Mouse (Mus musculus) liver, adult 2 months (tissue): ENCODE measurements around the gene Cdca8.

Experiments
- CTCF ChIP-seq: fragments of 200-500 bp; IDR thresholded peaks from 2 replicates; pipeline ENCODE4 v1.5.1; 2011; ENCODE audit warnings: low read depth, low read length, control low read depth
- POLR2A ChIP-seq: fragments of 200-500 bp; IDR thresholded peaks from 2 replicates; pipeline ENCODE4 v1.6.1; 2011; ENCODE audit warnings: low read length, control low read depth; ENCODE audit not compliant: insufficient read depth; ENCODE audit errors: extremely low read depth

- TF ChIP-seq CTCF (no peak), POLR2A (no peak)
These were observed 47.9 kb upstream of the Cdca8 start for GRCm38 (mm10) chr4:124986739-124987710.
